Mouse (Mus musculus): Measurements from ENCODE around the gene Akt3.

DNA sequence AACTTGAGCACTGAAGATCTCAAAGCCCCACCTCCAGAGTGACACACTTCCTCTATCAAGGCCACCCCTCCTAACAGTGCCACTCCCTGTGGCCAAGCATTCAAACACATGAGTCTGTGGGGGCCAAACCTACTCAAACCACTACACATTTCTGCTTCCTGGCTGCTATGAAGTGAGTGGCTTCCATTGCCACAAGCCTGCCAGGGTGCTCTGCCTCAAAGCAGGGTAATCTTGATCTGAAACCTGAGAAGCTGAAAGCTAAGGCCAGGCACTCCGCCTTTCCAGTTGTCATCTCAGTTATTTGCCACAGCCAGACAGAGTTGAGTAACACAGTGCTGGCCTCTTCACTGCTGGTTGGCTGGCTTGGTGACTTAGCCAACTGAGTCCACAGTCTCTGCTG lies 249.2 kb downstream of the Akt3 start:
- no peak for TF ChIP-seq CTCF (IDR thresholded peaks at IDR 0.05; ENCODE audit: insufficient read depth, low read length)
- TF ChIP-seq POLR2A (IDR thresholded peaks at IDR 0.05; ENCODE audit: borderline replicate concordance, extremely low read depth, low read depth, low read length): no peak

Data from lung, adult 2 months (tissue).